Mouse (Mus musculus) ES-E14 (cell line): ENCODE results near the gene Dcaf5. TPM values are rescaled to one million over a fixed set of nuclear protein-coding genes. Genes with fewer than 3 reads are reported as not detected.

Experiments used
- DNase-seq: peaks from one replicate; pipeline ENCODE4 v3.0.0-alpha.2; 2013; ENCODE audit warnings: low read depth, low spot score
- H3K27ac ChIP-seq: 2 replicates; pipeline ENCODE4 v1.5.1; 2012; ENCODE audit warnings: low read depth, mild to moderate bottlenecking, low read length, moderate library complexity, mixed read lengths; ENCODE audit not compliant: poor library complexity, insufficient read depth, severe bottlenecking
- H3K36me3 ChIP-seq: 2 replicates; pipeline ENCODE4 v1.6.1; 2012; ENCODE audit warnings: mild to moderate bottlenecking, low read length, moderate library complexity, mixed read lengths; ENCODE audit not compliant: control insufficient read depth, poor library complexity, insufficient read depth, severe bottlenecking
- H3K4me1 ChIP-seq, 2 experiments: fragments of 150-350 bp in 1 of 2; sonication (generic) in 1 of 2; 2 replicates each; pipeline ENCODE4 v1.6.1; 2012; ENCODE audit warnings: low read length in 2 of 2, mild to moderate bottlenecking in 1 of 2, mixed read lengths in 1 of 2; ENCODE audit not compliant: control insufficient read depth in 2 of 2, insufficient read depth in 2 of 2, poor library complexity in 1 of 2
- H3K4me3 ChIP-seq, 2 experiments: fragments of 150-350 bp in 1 of 2; sonication (generic) in 1 of 2; 2 replicates each; pipeline ENCODE4 v1.5.1; 2012; ENCODE audit warnings: low read length in 2 of 2, low read depth in 1 of 2, mild to moderate bottlenecking in 1 of 2, mixed read lengths in 1 of 2; ENCODE audit not compliant: insufficient read depth in 1 of 2, poor library complexity in 1 of 2, severe bottlenecking in 1 of 2
- H3K9ac ChIP-seq: 2 replicates; pipeline ENCODE4 v1.6.1; 2012; ENCODE audit warnings: low read depth, mild to moderate bottlenecking, low read length, mixed read lengths; ENCODE audit not compliant: poor library complexity, insufficient read depth, severe bottlenecking
- H3K9me3 ChIP-seq: fragments of 150-350 bp; sonication (generic); 2 replicates; pipeline ENCODE4 v1.6.1; 2012; ENCODE audit warnings: low read depth, mild to moderate bottlenecking, low read length; ENCODE audit not compliant: control insufficient read depth, insufficient read depth
- CHD2 ChIP-seq: IDR thresholded peaks from 2 replicates; pipeline ENCODE4 v1.6.1; 2014; ENCODE audit warnings: mild to moderate bottlenecking, low read depth, low read length, inconsistent platforms
- HCFC1 ChIP-seq: IDR thresholded peaks from 2 replicates; pipeline ENCODE4 v1.6.1; 2012; ENCODE audit warnings: low read length, inconsistent platforms, borderline replicate concordance; ENCODE audit not compliant: insufficient read depth
- MAFK ChIP-seq: IDR thresholded peaks from 2 replicates; pipeline ENCODE4 v1.6.1; 2014; ENCODE audit warnings: mild to moderate bottlenecking, low read depth, low read length, inconsistent platforms; ENCODE audit not compliant: insufficient read depth
- ZC3H11A ChIP-seq: IDR thresholded peaks from 2 replicates; pipeline ENCODE4 v1.6.1; 2012; ENCODE audit warnings: low read depth, mild to moderate bottlenecking, inconsistent platforms, low read length, borderline replicate concordance
- ZNF384 ChIP-seq: IDR thresholded peaks from 2 replicates; pipeline ENCODE4 v1.6.1; 2012; ENCODE audit warnings: low read depth, low read length, inconsistent platforms
- in situ Hi-C, 2 experiments: fragments of 600-800 bp; cut with MboI; formaldehyde crosslinking; loops; one replicate each; pipeline ENCODE4 v1.15.1; 2025; ENCODE audit warnings: low sequenced_read_pairs in 2 of 2, inconsistent platforms in 1 of 2; ENCODE audit not compliant: unreplicated experiment in 2 of 2
- total RNA-seq: library from RNA; depleted of rRNA; stranded (reverse); fragments of 300-350 nt; gene quantifications from 2 replicates; pipeline ENCODE4 v1.2.3, GENCODE M21; 2012; rRNA removed

Gene Dcaf5
- total RNA-seq, 1 experiment, result 9.0 TPM

DNA sequence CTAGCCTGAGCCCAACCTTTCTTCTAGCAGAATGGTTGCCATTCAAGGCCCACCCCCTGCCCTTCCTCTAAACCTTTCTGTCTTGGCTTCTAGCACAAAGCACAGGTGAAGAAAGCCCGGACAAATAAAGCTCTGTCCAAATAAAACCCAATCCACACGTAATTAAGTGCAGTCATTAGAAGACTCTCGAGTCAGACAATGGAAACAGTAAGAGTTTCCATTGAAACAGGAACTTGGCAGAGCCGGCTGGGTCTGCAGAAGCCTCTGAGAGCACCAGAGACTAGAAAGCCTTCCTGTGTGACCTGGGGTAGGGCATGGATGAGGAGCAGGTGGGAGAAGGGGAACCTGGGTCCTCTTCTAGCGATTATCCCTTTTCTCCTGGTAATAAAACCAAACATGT is 150.5 kb downstream of the Dcaf5 start:
- Histone ChIP-seq H3K27ac (no peak overlapping the region), H3K4me1 (peaks cover 3 to 4% of the 10 kb centered on the region in 2 experiments; a peak in 3 of 4 replicates), H3K9ac (no peak overlapping the region), H3K9me3 (no peaks in the 10 kb centered on the region), H3K4me3 (no peak overlapping the region), H3K36me3 (no peaks in the 10 kb centered on the region)
- in situ Hi-C loops, result no loop called here
- no peak for TF ChIP-seq CHD2
- no peak for TF ChIP-seq ZNF384
- TF ChIP-seq MAFK, result no peak
- no peak for TF ChIP-seq HCFC1
- TF ChIP-seq ZC3H11A, result no peak
- no peak for DNase-seq

Other genes with a start within 250 kb of the Dcaf5 start
- gene Actn1, start 176.2 kb downstream of the Dcaf5 start, total RNA-seq, result 235 and 255 TPM in 2 replicates
- gene Exd2, start 26.5 kb upstream of the Dcaf5 start, total RNA-seq, result 34.8 and 45.8 TPM in 2 replicates
- gene Galnt16, start 81.7 kb upstream of the Dcaf5 start, total RNA-seq, result 1.9 and 2.9 TPM in 2 replicates
- 21.7 and 25.7 TPM in 2 replicates for gene Slc39a9, start 207.3 kb upstream of the Dcaf5 start, total RNA-seq
- gene Erh, start 207.7 kb upstream of the Dcaf5 start, total RNA-seq, result 288 and 353 TPM in 2 replicates